Mouse (Mus musculus): ENCODE results near the gene C2cd4c. TPM values are rescaled to one million over a fixed set of nuclear protein-coding genes. Genes with fewer than 3 reads are reported as not detected.

The C2cd4c gene
- polyA plus RNA-seq, 1 experiment from 2014 or later = not detected

DNA sequence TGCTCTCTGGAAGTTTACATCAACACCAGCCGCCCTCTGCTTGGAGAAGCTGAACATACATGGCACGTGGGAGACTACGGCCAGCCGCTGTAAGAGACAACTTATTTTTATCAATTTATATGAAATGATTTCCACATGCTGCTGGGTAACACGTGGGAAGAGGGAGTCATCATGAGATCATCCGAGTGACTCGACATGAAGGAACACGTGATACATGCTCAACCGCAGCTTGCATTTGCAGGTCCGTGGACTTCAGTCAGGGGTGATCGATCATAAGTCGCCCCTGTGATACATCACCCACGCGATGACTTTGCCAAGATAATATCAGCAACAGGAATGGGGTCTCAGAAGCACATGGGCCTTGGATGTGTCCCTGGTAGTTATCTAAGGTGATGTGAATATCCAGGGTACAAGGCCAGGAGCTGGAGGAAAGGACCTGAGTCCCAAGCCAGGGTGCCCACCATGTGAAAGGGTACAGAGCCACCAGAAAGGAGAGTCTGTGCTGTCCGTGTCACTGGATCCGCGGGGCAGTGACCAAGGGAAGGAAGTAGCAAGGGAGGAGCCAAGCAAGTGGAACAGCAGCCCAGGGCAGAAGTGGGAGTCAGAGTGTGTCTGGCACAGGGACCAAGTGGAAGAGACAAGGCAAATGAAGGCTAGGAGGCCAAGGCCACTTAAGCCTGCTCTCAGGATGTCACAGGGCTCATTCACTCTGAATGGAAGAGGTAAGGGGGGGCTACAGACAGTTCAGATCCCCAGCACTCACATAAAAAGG, 19.4 kb upstream of the C2cd4c start:
- peaks cover 15% of the 10 kb centered on the region for H3K36me3 ChIP-seq (replicated peaks)
- H3K27me3 ChIP-seq (replicated peaks; ENCODE audit: low read depth, poor library complexity, severe bottlenecking) = peaks cover 9% of the 10 kb centered on the region
- no peak overlapping the region for H3K4me3 ChIP-seq
- 84% methylated on average over 17 of the region's 17 CpGs for WGBS
- no peak for DNase-seq (ENCODE audit: low spot score)
- H3K9me3 ChIP-seq = no peaks in the 10 kb centered on the region
- no peak overlapping the region for H3K27ac ChIP-seq (replicated peaks)
- peaks cover 29% of the 10 kb centered on the region for H3K4me1 ChIP-seq

- WGBS = 90% methylated on average over 4 of the region's 4 CpGs
- no peak for DNase-seq (ENCODE audit: low spot score)
- H3K36me3 ChIP-seq (replicated peaks) = peaks cover 21% of the 10 kb centered on the region
- 0 out of 2 replicates have a peak, but pooled peaks cover 3% of the 10 kb centered on the region for H3K27me3 ChIP-seq (replicated peaks; ENCODE audit: low read depth, poor library complexity, severe bottlenecking)
- peaks cover 13% of the 10 kb centered on the region for H3K4me1 ChIP-seq
- H3K9me3 ChIP-seq = no peaks in the 10 kb centered on the region
- no peak overlapping the region for H3K27ac ChIP-seq (replicated peaks)
- no peak overlapping the region for H3K4me3 ChIP-seq
Measured at GRCm38 (mm10) chr10:79631432-79631831, 17.6 kb upstream of the C2cd4c start.

- no peak for DNase-seq (ENCODE audit: low spot score)
- no peaks in the 10 kb centered on the region for H3K9me3 ChIP-seq
- H3K27ac ChIP-seq (replicated peaks) = no peak overlapping the region
- H3K36me3 ChIP-seq (replicated peaks) = peaks cover 36% of the 10 kb centered on the region
- H3K4me1 ChIP-seq = peaks cover 5% of the 10 kb centered on the region; the same call in 1 of the 2 replicates
- 86% methylated on average over 5 of the region's 5 CpGs for whole genome bisulfite sequencing
- no peaks in the 10 kb centered on the region for H3K27me3 ChIP-seq (replicated peaks; ENCODE audit: low read depth, poor library complexity, severe bottlenecking)
- no peak overlapping the region for H3K4me3 ChIP-seq
Measured at GRCm38 (mm10) chr10:79628377-79628776, 14.6 kb upstream of the C2cd4c start.

DNA sequence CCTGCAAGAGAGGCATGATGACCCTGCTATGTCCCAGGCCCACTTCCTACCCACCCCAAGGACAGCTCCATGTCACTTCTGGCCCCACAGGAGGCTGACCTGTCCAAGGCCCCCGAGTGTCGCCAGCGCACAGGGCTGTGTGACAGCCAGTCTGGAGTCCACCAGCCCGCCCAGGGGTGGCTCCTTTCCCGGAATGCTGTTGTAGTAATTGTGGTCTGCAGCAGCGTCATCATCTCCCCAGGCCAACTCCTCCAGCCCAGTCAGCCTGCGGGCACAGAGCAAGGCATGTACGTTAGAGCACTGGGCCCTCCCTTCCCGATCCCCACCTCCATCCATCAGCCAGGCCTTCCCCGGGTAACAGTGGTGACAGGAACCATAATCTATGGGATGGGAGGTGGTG, 12.3 kb upstream of the C2cd4c start:
- Histone ChIP-seq H3K36me3 (replicated peaks) (peaks cover 37% of the 10 kb centered on the region), H3K27ac (replicated peaks) (no peak overlapping the region), H3K4me1 (peaks cover 4% of the 10 kb centered on the region; the same call in 1 of the 2 replicates), H3K27me3 (replicated peaks; ENCODE audit: low read depth, poor library complexity, severe bottlenecking) (no peaks in the 10 kb centered on the region), H3K4me3 (no peak overlapping the region), H3K9me3 (no peaks in the 10 kb centered on the region)
- DNase-seq (ENCODE audit: low spot score) = no peak
- WGBS = 90% methylated on average over 10 of the region's 10 CpGs

DNA sequence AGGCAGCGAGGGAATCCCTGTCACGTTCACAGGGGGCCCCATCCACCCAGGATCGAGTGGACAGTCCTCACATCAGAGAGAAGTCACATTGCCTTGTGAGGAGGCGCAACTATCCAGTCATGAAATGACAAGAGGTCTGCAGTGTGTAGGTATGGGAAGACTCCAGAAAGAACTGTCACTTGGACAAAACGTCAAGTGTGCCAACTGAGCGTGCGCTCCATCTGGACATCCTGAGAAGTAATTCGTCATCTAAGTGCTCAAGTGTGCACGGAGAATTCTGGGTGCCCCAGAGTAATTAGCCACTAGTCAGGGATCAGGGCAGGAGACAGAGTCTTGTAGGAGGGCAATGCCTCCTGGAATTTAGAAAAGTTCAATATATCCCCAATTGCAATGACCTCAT, 11.6 kb upstream of the C2cd4c start:
- H3K4me3 ChIP-seq = no peak overlapping the region
- 81% methylated on average over 9 of the region's 9 CpGs for WGBS
- no peak for DNase-seq (ENCODE audit: low spot score)
- H3K36me3 ChIP-seq (replicated peaks) = peaks cover 40% of the 10 kb centered on the region
- no peaks in the 10 kb centered on the region for H3K27me3 ChIP-seq (replicated peaks; ENCODE audit: low read depth, poor library complexity, severe bottlenecking)
- H3K27ac ChIP-seq (replicated peaks) = no peak overlapping the region
- no peaks in the 10 kb centered on the region for H3K9me3 ChIP-seq
- H3K4me1 ChIP-seq = peaks cover 9% of the 10 kb centered on the region; the same call in 1 of the 2 replicates

GRCm38 (mm10) chr10:79623950-79624349, 10.1 kb upstream of the C2cd4c start:
- H3K27ac ChIP-seq (replicated peaks) = no peak overlapping the region
- no peak for DNase-seq (ENCODE audit: low spot score)
- H3K4me3 ChIP-seq = no peak overlapping the region
- H3K36me3 ChIP-seq (replicated peaks) = peaks cover 34% of the 10 kb centered on the region
- H3K9me3 ChIP-seq = no peaks in the 10 kb centered on the region
- peaks cover 16% of the 10 kb centered on the region; the same call in 1 of the 2 replicates for H3K4me1 ChIP-seq
- WGBS = 72% methylated on average over 12 of the region's 12 CpGs
- no peaks in the 10 kb centered on the region for H3K27me3 ChIP-seq (replicated peaks; ENCODE audit: low read depth, poor library complexity, severe bottlenecking)

DNA sequence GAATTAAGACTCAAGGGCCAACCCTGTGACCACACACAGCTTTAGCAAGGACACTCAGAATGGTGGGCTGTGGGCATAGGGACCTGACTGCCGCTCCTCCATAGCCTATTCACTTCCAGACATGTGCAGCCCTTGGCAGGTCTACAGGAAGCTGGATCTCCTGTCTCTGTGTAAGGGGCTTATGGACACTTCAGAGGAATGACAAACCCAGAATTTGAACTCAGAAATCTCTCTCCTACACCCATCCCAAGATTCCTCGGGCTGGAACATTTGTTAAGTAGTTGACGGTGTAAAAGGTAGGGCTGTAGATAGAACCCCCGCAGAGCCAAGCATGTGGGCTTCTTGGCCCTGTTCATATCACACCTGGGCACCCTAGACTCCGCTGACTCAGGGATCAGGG, 2.6 kb upstream of the C2cd4c start:
- Histone ChIP-seq H3K4me3 (no peak overlapping the region), H3K4me1 (peaks cover 44% of the 10 kb centered on the region), H3K36me3 (replicated peaks) (peaks cover 11% of the 10 kb centered on the region; the same call in 1 of the 2 replicates), H3K9me3 (no peaks in the 10 kb centered on the region), H3K27ac (replicated peaks) (no peak overlapping the region), H3K27me3 (replicated peaks; ENCODE audit: low read depth, poor library complexity, severe bottlenecking) (peaks cover 33% of the 10 kb centered on the region)
- WGBS = 88% methylated on average over 5 of the region's 5 CpGs
- no peak for DNase-seq (ENCODE audit: low spot score)

- Histone ChIP-seq H3K36me3 (replicated peaks) (peaks cover 11% of the 10 kb centered on the region; the same call in 1 of the 2 replicates), H3K4me1 (peaks cover 45% of the 10 kb centered on the region), H3K27ac (replicated peaks) (no peak overlapping the region), H3K4me3 (no peak overlapping the region), H3K27me3 (replicated peaks; ENCODE audit: low read depth, poor library complexity, severe bottlenecking) (peaks cover 39% of the 10 kb centered on the region), H3K9me3 (no peaks in the 10 kb centered on the region)
- peak; percentile 16 for DNase-seq (ENCODE audit: low spot score)
- 11% methylated on average over 8 of the region's 8 CpGs for WGBS
Measured at GRCm38 (mm10) chr10:79615860-79616259, 2.0 kb upstream of the C2cd4c start.

GRCm38 (mm10) chr10:79614305-79614643, 449 bp upstream of the C2cd4c start:
- no peak for DNase-seq (ENCODE audit: low spot score)
- H3K4me3 ChIP-seq = peak overlapping the region; percentile 72

GRCm38 (mm10) chr10:79612192-79613135, 1.4 kb downstream of the C2cd4c start:
- peaks cover 33% of the 10 kb centered on the region for H3K4me1 ChIP-seq
- H3K4me3 ChIP-seq = peak overlapping the region; percentile 72
- peaks cover 65% of the 10 kb centered on the region for H3K27me3 ChIP-seq (replicated peaks; ENCODE audit: low read depth, poor library complexity, severe bottlenecking)
- no peaks in the 10 kb centered on the region for H3K36me3 ChIP-seq (replicated peaks)
- H3K9me3 ChIP-seq = no peaks in the 10 kb centered on the region
- H3K27ac ChIP-seq (replicated peaks) = peak overlapping the region; percentile 11; the same call in 1 of the 2 replicates
- peak; percentile 71 for DNase-seq (ENCODE audit: low spot score)
- WGBS = 9% methylated on average over 51 of the region's 51 CpGs

More at GRCm38 (mm10) chr10:79614305-79614643, 449 bp upstream of the C2cd4c start:
- 79% methylated on average over 1 of the region's 1 CpGs for WGBS
- peaks cover 33% of the 10 kb centered on the region for H3K4me1 ChIP-seq
- H3K27me3 ChIP-seq (replicated peaks; ENCODE audit: low read depth, poor library complexity, severe bottlenecking) = peaks cover 54% of the 10 kb centered on the region
- peaks cover under 1% of the 10 kb centered on the region; the same call in 1 of the 2 replicates for H3K36me3 ChIP-seq (replicated peaks)
- H3K27ac ChIP-seq (replicated peaks) = no peak overlapping the region
- H3K9me3 ChIP-seq = no peaks in the 10 kb centered on the region

- Histone ChIP-seq H3K9me3 (no peaks in the 10 kb centered on the region), H3K27ac (replicated peaks) (no peak overlapping the region), H3K36me3 (replicated peaks) (no peaks in the 10 kb centered on the region), H3K4me1 (peaks cover 33% of the 10 kb centered on the region), H3K27me3 (replicated peaks; ENCODE audit: low read depth, poor library complexity, severe bottlenecking) (peaks cover 65% of the 10 kb centered on the region), H3K4me3 (no peak overlapping the region)
- WGBS = 36% methylated on average over 5 of the region's 5 CpGs
- DNase-seq (ENCODE audit: low spot score) = no peak
Measured at GRCm38 (mm10) chr10:79611296-79611695, 2.5 kb downstream of the C2cd4c start.

DNA sequence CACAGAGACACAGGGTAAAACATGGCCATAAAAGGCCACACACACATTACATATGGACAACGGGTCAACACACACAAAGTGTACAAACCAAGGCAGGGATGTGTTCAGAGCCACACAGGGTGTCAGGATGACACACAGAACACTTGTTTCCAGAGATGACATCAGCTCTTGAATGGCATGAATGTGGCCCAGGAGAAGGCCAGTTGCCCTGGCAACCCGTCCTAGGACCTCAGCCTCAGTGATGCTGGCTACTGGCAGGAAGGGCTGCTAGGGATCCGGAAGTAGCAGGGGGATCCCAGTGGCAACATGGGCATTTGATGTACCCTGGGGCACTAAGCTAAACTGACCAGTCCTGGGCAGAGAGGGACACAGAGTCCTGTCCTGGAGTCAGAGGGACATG, 4.5 kb downstream of the C2cd4c start:
- 79% methylated on average over 3 of the region's 3 CpGs for WGBS
- no peak overlapping the region for H3K27ac ChIP-seq (replicated peaks)
- DNase-seq (ENCODE audit: low spot score) = no peak
- peaks cover 29% of the 10 kb centered on the region for H3K4me1 ChIP-seq
- H3K4me3 ChIP-seq = no peak overlapping the region
- H3K9me3 ChIP-seq = no peaks in the 10 kb centered on the region
- H3K36me3 ChIP-seq (replicated peaks) = no peaks in the 10 kb centered on the region
- H3K27me3 ChIP-seq (replicated peaks; ENCODE audit: low read depth, poor library complexity, severe bottlenecking) = peaks cover 60% of the 10 kb centered on the region
